Mouse (Mus musculus) liver, embryonic 14.5 days (tissue): ENCODE measurements around the gene Psmc6. TPM values are rescaled to one million over a fixed set of nuclear protein-coding genes. Genes with fewer than 3 reads are reported as not detected.
A peak's percentile ranks its signal among the peaks of the same experiment; 100 is the strongest.

Source experiments
- ATAC-seq: fragments of 200-750 bp; cut with Nextera tagmentation; 2 replicates; pipeline ENCODE4 v1.8.0; 2017; ENCODE audit warnings: moderate number of reproducible peaks, mild to moderate bottlenecking, moderate library complexity; ENCODE audit not compliant: insufficient read depth
- DNase-seq, 3 experiments: peaks; one replicate each; pipeline ENCODE4 v3.0.0-alpha.2; 2012 to 2013; ENCODE audit warnings: low read depth in 3 of 3, low spot score in 3 of 3
- H3K27ac ChIP-seq: fragments of 300-500 bp; sonication (generic); 2 replicates; pipeline ENCODE4 v1.5.1; 2014; ENCODE audit warnings: moderate library complexity, mild to moderate bottlenecking, control low read depth, inconsistent platforms
- H3K27me3 ChIP-seq: fragments of 300-500 bp; sonication (generic); 2 replicates; pipeline ENCODE4 v1.6.1; 2014; ENCODE audit warnings: mild to moderate bottlenecking, low read length, moderate library complexity; ENCODE audit not compliant: control insufficient read depth, insufficient read depth
- H3K36me3 ChIP-seq: fragments of 300-500 bp; sonication (generic); replicated peaks from 2 replicates; pipeline ENCODE4 v1.6.1; 2014; ENCODE audit warnings: low read depth; ENCODE audit not compliant: control insufficient read depth, insufficient read depth
- H3K4me1 ChIP-seq, 2 experiments: fragments of 200-500 bp in 1 of 2; fragments of 300-500 bp in 1 of 2; sonication (generic) in 1 of 2; replicated peaks; 2 replicates each; pipeline ENCODE4 v1.6.1; 2012 to 2014; ENCODE audit warnings: antibody characterized with exemption in 1 of 2, inconsistent platforms in 1 of 2, low read length in 1 of 2; ENCODE audit not compliant: control insufficient read depth in 2 of 2, insufficient read depth in 2 of 2
- H3K4me2 ChIP-seq: fragments of 300-500 bp; sonication (generic); 2 replicates; pipeline ENCODE4 v1.6.1; 2014; ENCODE audit warnings: low read depth, mild to moderate bottlenecking, control low read depth, moderate library complexity
- H3K4me3 ChIP-seq, 2 experiments: fragments of 200-500 bp in 1 of 2; fragments of 300-500 bp in 1 of 2; sonication (generic) in 1 of 2; 2 replicates each; pipeline ENCODE4 v1.5.1; 2012 to 2014; ENCODE audit warnings: low read depth in 2 of 2, low read length in 2 of 2, mild to moderate bottlenecking in 2 of 2, control low read depth in 1 of 2, inconsistent platforms in 1 of 2, moderate library complexity in 1 of 2; ENCODE audit not compliant: insufficient read depth in 1 of 2
- H3K9ac ChIP-seq: fragments of 300-500 bp; sonication (generic); replicated peaks from 2 replicates; pipeline ENCODE4 v1.6.1; 2014; ENCODE audit warnings: mild to moderate bottlenecking, control low read depth, moderate library complexity
- H3K9me3 ChIP-seq: fragments of 300-500 bp; sonication (generic); 2 replicates; pipeline ENCODE4 v1.6.1; 2016; ENCODE audit warnings: low read length, mixed read lengths; ENCODE audit not compliant: control insufficient read depth
- CTCF ChIP-seq: IDR thresholded peaks from 2 replicates; pipeline ENCODE4 v1.5.1; 2016; ENCODE audit warnings: antibody characterized with exemption, low read depth, control low read depth
- EP300 ChIP-seq: IDR thresholded peaks from 2 replicates; pipeline ENCODE4 v1.6.1; 2016; ENCODE audit warnings: antibody characterized with exemption, low read depth
- WGBS: fragments of 180-500 bp; shearing (Covaris S2); extraction: QIAGEN DNeasy Blood & Tissue Kit; methylation state at CpG from one replicate; pipeline ENCODE4 v1.1.7; 2014; ENCODE audit not compliant: insufficient replicate concordance; 5-methylcytosine and 5-hydroxymethylcytosine counted together
- polyA plus RNA-seq, 2 experiments: library from polyadenylated mRNA; depleted of rRNA in 1 of 2; stranded (reverse) in 1 of 2; unstranded in 1 of 2; fragments of >200 nt; fragmentation: Nextera tagmentation in 1 of 2; extraction: Ambion mirVana in 1 of 2; gene quantifications; 2 replicates each; pipeline versions ENCODE4 v1.2.1 to v1.2.3; 2012 to 2014

The Psmc6 gene
- polyA plus RNA-seq, 2 experiments, result 58.1 to 113 TPM

DNA sequence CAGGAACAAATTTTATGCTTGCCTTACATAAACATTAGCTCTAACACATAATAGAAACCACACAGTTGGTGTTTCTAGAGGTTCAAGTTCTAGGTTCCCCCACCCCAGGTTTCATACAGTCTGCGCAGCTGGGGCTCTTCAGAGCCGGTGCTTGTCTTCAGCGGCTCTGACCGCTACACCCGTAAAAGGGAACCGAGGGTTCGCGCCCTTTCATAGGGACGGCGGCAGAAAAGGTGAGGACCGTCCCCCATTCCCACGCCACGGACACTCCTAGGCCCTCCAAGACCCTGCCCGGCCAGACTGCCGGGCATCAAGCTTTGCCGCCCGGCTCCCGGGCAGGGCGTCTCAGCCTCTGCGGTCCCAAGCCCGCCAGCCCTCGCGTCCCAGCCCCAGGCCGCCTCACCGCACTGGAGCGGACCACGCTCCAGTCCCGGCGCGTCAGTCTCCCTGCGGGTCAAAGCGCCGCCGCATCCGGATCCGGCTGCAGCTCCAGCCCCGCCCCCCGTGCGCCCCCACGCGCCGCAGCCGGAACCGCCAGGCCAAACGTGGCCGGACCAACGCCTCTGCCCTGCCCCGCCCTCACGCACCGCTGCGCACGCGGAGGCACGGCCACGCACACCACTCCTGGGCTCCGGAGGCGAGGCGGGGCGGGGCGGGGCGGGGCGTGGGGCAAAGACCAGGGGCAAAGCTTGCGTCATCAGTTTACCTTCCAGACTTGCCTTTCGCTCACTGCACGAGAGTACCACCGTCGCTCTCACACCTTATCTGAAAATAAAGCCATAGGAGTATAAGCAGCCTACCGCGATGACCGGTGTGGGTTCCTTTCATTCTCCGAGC lies 59.0 kb downstream of the Psmc6 start:
- ATAC-seq, result peak; percentile 92
- no peaks in the 10 kb centered on the region for H3K27me3 ChIP-seq
- H3K9me3 ChIP-seq, result no peaks in the 10 kb centered on the region
- no peaks in the 10 kb centered on the region for H3K36me3 ChIP-seq
- H3K4me2 ChIP-seq, result peak overlapping the region; percentile 76
- peaks cover 6 to 19% of the 10 kb centered on the region in 2 experiments for H3K4me1 ChIP-seq
- H3K4me3 ChIP-seq, result peak overlapping the region; percentile 66 to 68
- TF ChIP-seq CTCF, result no peak
- no peak for TF ChIP-seq EP300
- peak overlapping the region; percentile 1; the same call in 1 of the 2 replicates for H3K27ac ChIP-seq
- H3K9ac ChIP-seq, result peak overlapping the region; percentile 64
- DNase-seq, result peak; percentile 59 to 68 (median 59)
- WGBS, result 0% methylated on average over 68 of the region's 71 CpGs

DNA sequence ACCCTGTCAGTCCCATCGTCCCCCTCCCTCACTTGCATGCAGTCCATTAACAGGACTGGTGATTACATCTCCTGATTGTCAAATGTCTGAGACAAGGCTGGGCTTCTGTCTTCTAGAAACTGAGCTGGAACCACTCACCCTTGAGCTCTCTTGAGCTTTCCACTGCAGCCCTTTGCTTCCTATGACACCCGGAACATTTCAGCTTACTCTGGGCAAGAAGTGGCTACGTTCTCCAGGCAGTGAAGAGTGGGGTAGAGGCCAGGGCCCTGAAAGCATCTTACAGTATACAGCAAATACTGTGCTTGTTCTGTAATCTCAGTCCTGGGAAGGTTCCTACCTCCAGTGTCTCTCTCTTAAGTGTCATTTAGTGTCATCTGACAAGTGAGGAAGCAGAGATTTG lies 59.6 kb downstream of the Psmc6 start:
- H3K27ac ChIP-seq, result no peak overlapping the region; the same call in 1 of the 2 replicates
- ATAC-seq (no peak; the same call in 1 of the 2 replicates), DNase-seq (no peak)
- H3K27me3 ChIP-seq, result no peaks in the 10 kb centered on the region
- peaks cover 6 to 19% of the 10 kb centered on the region in 2 experiments for H3K4me1 ChIP-seq
- H3K36me3 ChIP-seq, result no peaks in the 10 kb centered on the region
- H3K9me3 ChIP-seq, result no peaks in the 10 kb centered on the region
- H3K4me2 ChIP-seq, result peak overlapping the region; percentile 76
- WGBS, result 14% methylated on average over 3 of the region's 3 CpGs
- H3K4me3 ChIP-seq, result peak overlapping the region; percentile 66 to 68
- TF ChIP-seq EP300, result no peak
- no peak for TF ChIP-seq CTCF
- peak overlapping the region; percentile 64; the same call in 1 of the 2 replicates for H3K9ac ChIP-seq

Other genes starting within 250 kb of the Psmc6 start
- 0.25 and 0.41 TPM in 2 replicates for gene Gpr137c, start 110.1 kb upstream of the Psmc6 start, polyA plus RNA-seq (2012; rRNA removed)
- gene Gpr137c, start 110.1 kb upstream of the Psmc6 start, polyA plus RNA-seq (2014; fragmentation: Nextera tagmentation; extraction: Ambion mirVana), result 0.24 and 0.37 TPM in 2 replicates
- gene Txndc16, start 109.5 kb upstream of the Psmc6 start, polyA plus RNA-seq (2012; rRNA removed), result 0.49 and 0.76 TPM in 2 replicates
- gene Txndc16, start 109.5 kb upstream of the Psmc6 start, polyA plus RNA-seq (2014; fragmentation: Nextera tagmentation; extraction: Ambion mirVana), result 1.5 and 1.6 TPM in 2 replicates
- gene Ero1l, start 11.0 kb upstream of the Psmc6 start, polyA plus RNA-seq (2012; rRNA removed), result 10.2 and 12.1 TPM in 2 replicates
- 25.6 and 30.4 TPM in 2 replicates for gene Ero1l, start 11.0 kb upstream of the Psmc6 start, polyA plus RNA-seq (2014; fragmentation: Nextera tagmentation; extraction: Ambion mirVana)
- 2.4 and 3.8 TPM in 2 replicates for gene Styx, start 21.3 kb downstream of the Psmc6 start, polyA plus RNA-seq (2012; rRNA removed)
- 15.5 and 21.3 TPM in 2 replicates for gene Styx, start 21.3 kb downstream of the Psmc6 start, polyA plus RNA-seq (2014; fragmentation: Nextera tagmentation; extraction: Ambion mirVana)
- gene Gnpnat1, start 75.1 kb downstream of the Psmc6 start, polyA plus RNA-seq (2012; rRNA removed), result 5.4 and 8.9 TPM in 2 replicates
- 30.4 and 31.0 TPM in 2 replicates for gene Gnpnat1, start 75.1 kb downstream of the Psmc6 start, polyA plus RNA-seq (2014; fragmentation: Nextera tagmentation; extraction: Ambion mirVana)
- 10.1 and 13.6 TPM in 2 replicates for gene Fermt2, start 200.3 kb downstream of the Psmc6 start, polyA plus RNA-seq (2012; rRNA removed)
- gene Fermt2, start 200.3 kb downstream of the Psmc6 start, polyA plus RNA-seq (2014; fragmentation: Nextera tagmentation; extraction: Ambion mirVana), result 23.8 and 25.5 TPM in 2 replicates